Mouse (Mus musculus): ENCODE data around the gene Slc35f1.

- TF ChIP-seq CTCF (conservative IDR thresholded peaks at IDR 0.05; ENCODE audit: low read length) (no peak), NANOG (IDR thresholded peaks at IDR 0.05; ENCODE audit: borderline replicate concordance, low read length) (no peak), POU5F1 (IDR thresholded peaks at IDR 0.05; ENCODE audit: borderline replicate concordance, low read length) (no peak)
Observed at GRCm38 (mm10) chr10:53157740-53158139, 467.4 kb downstream of the Slc35f1 start.

All from E14TG2a.4 (cell line).